Mouse (Mus musculus) gonadal fat pad, adult 2 months (tissue): ENCODE results near the gene Stab2. TPM values are rescaled to one million over a fixed set of nuclear protein-coding genes. Genes with fewer than 3 reads are reported as not detected.

Experiments used
- DNase-seq: peaks from one replicate; pipeline ENCODE4 v3.0.0-alpha.2; 2012; ENCODE audit warnings: low read depth
- polyA plus RNA-seq: library from polyadenylated mRNA; depleted of rRNA; stranded (reverse); fragments of >200 nt; gene quantifications from 2 replicates; pipeline ENCODE4 v1.2.3, GENCODE M21; 2012

The Stab2 gene
- polyA plus RNA-seq, 1 experiment: 0.53 TPM

DNA sequence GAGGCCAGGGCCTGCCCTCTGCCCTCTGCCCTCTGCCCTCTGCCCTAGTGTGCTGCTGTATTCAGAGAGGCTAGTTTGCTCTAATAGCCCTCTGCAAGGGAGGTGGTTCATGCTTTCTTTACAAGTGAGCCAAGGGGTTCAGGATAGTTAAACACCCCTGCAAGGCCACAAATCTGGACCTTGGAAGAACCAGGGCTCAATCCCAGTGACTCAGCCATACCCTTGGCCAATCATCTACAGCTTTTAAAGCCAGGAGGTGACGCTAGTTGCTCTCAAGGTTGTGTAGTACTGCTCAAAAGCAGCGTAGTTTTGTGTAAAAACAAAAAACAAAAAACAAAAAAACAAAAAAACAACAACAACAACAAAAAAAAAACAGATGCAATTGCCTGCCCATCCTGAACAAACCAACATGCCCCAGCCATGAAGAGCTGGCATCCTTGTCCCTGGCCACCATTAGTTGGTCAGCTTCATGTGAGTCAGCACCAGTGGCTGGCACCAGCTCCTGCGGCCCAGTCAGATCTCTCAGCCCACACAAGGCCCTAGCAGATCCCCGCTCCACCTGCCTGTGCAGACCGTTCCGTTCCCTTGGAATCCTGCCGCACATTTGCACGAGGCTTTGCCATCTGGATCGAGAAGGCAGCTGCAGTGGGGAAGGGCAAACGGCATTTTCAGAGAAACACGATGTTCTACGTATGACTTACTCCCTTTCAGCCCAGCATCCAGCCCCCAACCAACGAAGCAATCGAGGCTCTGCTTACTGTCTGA lies 117.5 kb downstream of the Stab2 start:
- no peak for DNase-seq

DNA sequence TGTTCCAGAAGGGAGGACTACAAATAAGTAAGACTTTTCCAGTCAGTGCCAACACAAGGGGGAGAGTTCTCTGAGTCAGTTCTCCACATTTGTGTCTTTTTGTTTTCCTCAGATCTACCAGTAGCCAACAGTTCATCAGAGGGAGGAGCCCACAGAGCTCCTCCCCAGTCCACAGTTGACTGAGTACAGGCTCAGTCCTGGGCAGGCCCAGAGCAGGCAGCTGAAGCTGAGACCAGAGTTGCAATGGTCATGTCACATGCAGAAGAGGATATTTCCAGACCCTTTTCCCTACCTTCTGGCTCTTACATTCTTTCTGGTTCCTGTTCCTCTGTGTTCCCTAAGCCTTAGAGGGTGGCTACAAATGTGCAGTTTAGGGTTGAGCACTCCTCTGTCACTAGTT lies 118.4 kb downstream of the Stab2 start:
- DNase-seq: no peak

DNA sequence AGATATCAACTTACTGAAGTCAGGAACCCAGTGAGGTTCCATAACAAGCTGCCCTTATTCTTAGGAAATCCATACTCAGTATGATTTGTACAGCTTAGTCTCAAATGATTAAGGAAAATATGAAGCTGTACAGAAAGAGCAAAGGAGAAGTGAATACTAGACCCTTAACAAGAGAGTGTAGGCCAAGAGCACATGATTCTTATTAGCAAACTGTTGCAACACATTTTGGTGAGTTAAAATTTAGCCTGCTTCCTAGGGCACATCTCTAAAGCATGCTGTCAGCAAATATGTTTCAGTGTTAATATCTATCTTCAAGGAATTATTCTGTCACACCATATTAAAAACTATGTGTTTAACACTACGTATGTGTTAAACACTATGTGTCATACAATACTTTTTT lies 121.4 kb downstream of the Stab2 start:
- no peak for DNase-seq

DNA sequence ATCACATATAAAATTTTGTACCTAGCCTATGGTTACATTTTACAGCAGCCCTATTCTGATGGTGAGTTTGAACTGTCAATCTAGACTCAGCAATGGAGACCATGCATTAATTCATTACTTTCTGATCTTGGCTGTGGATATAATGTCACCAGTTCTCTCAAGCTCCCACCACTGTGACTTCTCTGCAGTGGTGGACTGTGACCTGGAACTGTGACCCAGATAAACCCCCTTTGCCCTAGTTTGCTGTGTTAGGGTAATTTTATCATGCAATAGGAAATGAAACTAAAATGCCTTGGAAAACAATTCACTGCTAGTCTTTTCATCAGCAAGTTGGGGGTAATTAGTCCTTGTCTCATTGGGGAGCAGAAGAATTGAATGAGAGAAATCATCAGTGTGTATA lies 126.4 kb downstream of the Stab2 start:
- DNase-seq: no peak

DNA sequence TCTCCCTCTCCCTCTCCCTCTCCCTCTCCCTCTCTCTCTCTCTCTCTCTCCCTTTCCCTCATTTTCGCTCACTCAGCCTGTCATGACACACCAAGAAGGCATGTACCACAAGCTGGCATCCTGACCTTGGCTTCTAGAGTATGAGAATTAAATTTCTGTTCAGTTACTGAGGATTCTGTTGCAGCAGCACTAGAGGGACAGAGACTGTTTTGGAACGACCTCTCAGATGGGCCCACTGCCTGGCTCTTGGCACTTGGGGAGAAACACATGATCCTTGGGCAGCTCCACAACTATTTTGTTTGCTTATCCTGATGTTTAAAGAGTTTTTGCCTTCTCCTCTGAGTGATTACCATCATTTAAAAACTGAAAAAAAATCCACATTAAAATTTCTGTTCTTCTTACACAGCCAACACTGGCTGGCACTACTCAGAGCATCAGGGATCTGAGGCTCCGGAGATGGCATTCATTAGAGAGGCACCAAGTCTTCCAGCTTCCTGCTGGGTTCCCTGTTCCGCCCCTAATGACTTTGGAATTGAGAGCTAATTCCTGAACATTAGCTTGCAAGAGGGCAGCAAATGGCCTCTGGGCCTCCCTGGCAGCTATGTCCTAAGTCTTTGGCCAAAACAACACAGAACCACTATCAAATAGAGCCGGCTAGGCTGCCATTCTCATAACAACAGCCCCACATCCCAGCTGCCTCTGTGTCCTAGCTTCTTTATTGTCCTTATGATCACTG lies 127.6 kb downstream of the Stab2 start:
- DNase-seq: no peak

- DNase-seq: no peak
Measured at GRCm38 (mm10) chr10:86878721-86879120, 129.1 kb downstream of the Stab2 start.

GRCm38 (mm10) chr10:86872591-86872990 lies 135.2 kb downstream of the Stab2 start:
- no peak for DNase-seq

GRCm38 (mm10) chr10:86872121-86872520 lies 135.7 kb downstream of the Stab2 start:
- DNase-seq: no peak

DNA sequence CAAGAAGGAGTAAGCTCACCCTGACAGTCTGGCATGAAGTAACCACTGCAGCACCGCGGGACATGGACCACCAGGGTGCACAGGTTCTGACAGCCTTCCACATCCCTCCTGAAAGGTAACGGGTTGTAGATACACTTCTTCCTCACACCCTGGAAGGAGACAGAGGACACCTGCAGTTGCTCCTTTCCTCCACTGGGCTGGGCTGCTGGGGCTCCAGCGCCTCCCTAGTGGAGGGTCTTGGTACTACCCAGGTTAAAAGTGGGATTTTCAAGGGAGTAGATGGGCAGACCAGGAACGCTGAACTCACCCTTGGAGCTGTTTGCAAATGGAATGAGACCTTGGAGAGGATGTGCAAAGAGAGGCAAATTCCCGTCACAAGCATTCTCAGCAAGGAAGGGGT lies 144.4 kb downstream of the Stab2 start:
- no peak for DNase-seq

DNA sequence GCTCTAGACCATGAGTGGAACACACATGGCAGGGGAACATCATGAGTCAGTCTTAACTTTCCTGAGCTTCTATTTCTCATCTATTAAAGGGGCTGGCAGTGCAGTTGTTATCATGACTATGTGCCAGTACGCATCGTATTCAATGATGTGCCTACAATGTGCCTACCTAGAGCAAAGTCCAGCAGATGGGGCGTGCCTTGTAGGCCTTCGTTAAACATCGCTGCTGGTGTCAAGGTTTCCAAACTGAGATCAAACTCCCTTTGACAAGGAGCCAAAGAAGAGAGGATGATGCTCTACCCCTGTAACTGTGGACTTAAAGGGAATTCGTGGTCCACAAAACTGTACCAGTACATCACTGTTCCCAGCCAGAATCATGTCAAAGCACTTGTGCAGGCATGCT lies 145.3 kb downstream of the Stab2 start:
- no peak for DNase-seq

- no peak for DNase-seq
Measured at GRCm38 (mm10) chr10:86860396-86860795, 147.4 kb downstream of the Stab2 start.

DNA sequence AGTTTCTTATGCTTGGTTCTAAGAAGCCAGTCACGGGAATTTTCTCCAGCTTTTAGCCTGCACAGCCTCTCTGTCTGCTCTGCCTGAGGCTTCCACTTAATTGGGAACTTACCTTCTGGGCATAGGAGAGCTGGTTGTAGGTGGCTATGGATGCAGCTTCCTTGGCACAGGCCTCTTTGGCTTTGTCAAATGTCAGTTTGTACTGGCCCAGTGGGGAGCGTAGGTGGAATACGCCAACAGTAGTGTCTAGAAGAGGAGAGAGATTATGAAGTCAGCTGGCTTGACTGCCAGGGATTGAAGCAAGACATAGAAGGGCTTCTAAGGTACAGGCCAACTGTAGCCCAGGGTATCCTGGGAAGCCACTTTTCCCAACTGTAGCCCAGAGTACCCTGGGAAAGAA lies 154.4 kb downstream of the Stab2 start:
- peak; percentile 45 for DNase-seq

GRCm38 (mm10) chr10:86852160-86852559 lies 155.7 kb downstream of the Stab2 start:
- no peak for DNase-seq

- DNase-seq: no peak
Measured at GRCm38 (mm10) chr10:86849508-86849907, 158.3 kb downstream of the Stab2 start.

- DNase-seq: no peak
Measured at GRCm38 (mm10) chr10:86849087-86849486, 158.7 kb downstream of the Stab2 start.

- DNase-seq: no peak
Measured at GRCm38 (mm10) chr10:86846926-86847467, 160.8 kb downstream of the Stab2 start.

DNA sequence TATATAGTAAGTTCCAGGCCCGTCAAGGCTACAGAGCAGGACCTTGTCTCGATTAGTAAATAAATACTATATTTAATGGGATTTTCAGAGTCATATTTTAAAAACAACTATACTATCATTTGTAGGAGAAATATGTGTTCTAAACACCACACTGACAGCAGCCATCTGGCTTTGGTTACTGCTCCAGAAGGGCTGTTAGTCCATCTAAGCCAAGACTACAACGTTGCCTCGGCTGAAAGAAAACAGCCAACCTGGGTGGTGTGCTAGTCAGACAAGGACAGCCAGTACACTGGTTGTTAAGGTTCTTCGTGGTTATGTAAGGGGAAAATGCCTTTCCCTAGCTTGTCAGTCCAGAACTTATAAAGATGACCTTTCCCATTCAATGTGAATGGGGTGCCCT lies 165.2 kb downstream of the Stab2 start:
- DNase-seq: no peak

DNA sequence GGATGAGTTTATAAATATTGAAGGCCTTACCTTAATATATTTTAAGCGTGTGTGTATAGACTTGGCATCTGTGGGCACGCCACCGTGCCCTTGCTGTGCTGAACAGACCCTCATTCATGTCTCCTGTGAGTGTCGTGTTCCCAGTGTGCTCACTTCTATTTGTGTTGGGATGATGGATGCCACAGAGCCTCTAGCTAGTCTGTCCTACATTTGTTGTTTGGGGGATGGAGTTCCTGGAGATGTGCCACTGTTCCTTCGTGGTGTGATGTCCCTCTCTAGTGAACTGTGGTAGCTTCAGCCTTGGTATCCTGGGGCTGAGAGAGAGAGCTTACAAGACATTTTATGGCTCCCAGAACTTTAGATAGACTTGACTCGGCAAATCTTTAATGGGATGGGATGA lies 169.0 kb downstream of the Stab2 start:
- no peak for DNase-seq

DNA sequence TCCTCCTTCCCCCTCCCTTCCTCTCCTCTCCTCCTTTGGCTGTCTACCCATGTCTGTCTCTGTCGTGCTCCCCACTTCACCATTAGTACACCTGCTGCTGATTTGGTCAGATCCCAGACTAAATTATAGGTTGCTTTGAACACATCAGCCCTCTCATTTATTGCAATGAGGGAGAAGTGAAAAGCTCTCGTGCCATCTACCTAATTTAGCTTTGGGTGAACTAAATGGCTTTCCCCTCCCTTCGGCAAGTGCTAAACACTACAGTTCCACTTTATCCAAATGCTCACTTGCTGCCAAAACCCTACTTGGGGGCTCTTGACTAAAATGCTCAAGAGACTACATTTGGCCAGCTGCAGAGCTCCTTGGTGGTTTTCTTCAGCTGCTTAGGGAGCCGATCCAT lies 171.0 kb downstream of the Stab2 start:
- no peak for DNase-seq

DNA sequence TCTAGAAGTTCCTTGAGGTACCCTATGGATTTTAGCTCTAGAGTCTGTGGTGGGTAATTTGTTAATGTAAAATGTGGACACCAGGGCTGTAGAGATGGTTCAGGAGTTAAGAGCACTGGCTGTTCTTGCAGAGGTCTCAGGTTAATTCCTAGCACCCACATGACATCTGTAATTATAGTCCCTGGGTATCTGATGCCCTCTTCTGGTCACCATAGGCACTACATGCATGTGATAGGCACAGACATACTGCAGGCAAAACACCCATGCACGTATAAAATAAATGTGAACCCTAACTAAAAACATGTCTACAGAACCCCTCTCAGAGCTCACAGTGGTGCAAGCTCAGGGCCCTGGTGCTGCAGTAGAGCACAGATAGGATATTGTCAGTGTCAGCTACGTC lies 178.3 kb downstream of the Stab2 start:
- DNase-seq: no peak

GRCm38 (mm10) chr10:86828221-86829135 lies 179.3 kb downstream of the Stab2 start:
- DNase-seq: no peak

DNA sequence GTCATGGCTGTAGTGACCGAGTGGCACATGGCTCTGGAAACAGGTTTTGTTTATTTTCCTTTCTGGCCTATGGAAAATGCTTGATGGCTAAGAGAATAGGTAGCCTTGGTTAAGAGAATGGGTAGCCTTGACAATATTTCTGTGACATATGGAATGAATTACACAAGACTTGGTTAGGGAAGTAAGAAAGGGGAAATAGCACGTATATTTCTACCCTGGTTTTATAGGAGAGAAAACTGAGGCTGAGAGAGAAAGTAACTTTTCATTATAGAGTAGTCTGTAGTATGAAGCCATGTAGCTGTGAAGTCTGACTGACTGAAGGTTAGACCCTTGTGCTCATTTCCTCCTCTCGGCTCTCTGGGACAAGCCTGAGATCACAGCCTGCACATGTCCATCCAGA lies 180.9 kb downstream of the Stab2 start:
- no peak for DNase-seq
